Mouse (Mus musculus): Measurements from ENCODE around the gene Tmem117.
A peak's percentile ranks its signal among the peaks of the same experiment; 100 is the strongest.

The Tmem117 gene

DNA sequence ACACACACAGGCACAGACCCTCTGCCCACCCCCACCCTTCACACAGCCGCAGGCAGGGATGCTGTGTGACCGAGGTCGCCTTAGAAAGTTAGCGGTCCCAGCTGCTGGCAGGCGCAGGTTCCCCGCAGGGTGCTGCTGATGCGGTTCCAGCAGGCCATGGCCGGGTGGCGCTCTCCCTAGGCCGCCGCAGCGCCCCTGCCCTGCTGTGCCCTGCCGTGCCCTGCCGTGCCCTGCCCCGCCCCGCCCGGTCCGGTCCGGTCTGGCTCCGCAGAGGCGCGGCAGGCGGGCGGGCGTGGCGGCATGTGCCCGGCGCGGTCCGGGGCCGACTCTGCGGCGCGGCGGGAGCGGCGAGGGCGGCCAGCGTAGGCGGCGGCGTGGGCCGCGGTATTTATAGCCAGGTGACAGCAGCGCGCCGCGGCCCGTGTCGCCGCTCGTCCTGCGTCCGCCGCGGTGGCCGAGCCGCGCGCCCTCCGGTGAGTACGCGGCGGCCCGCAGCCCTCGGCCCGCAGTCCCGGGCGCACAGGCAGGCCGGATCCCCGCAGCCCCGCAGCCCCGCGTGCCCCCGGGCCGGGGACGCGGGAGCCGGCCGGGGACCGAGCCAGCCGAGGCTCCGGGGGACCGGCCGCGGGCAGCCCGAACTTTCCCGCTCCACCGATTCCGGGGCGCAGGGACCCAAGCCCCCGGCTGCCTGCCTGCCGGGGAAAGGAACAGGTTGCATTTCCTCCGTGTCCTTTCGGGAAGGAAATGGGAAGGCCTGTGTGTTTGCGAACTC lies at the start of gene Tmem117:
Gene Tmem117, plus strand, starts transcription at position 403 of the 772 bp plus-strand sequence.
- no peak for DNase-seq (ENCODE audit: low spot score)

DNA sequence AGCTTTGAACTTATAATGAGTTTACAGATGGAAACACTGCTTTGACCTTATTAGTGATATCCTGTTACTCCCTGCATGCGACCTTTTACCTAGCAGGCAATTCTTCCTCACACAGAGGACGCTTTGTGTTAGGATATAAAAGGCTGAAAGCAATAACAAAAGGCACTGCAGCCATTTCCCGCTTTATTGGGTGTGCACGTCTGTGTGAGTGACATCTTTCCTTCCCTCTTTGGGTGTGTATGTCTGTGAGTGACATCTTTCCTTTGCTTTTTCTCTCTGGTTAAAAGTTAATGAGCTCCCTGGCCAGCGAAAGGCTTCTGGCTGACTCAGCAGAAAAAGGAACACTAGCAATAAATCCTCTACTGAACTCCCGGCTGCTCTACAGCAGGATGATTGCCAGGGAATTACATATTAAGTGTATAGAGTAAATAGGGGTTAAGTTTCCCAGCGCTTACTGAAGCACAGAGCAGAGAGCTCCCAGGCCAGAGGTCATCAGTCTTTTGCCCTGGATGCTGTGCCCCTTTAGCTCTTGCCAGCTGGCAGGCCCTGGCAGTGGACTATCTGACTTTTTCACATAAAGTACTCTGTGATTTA lies 46.9 kb upstream of the Tmem117 start:
- DNase-seq (ENCODE audit: low spot score): no peak

DNA sequence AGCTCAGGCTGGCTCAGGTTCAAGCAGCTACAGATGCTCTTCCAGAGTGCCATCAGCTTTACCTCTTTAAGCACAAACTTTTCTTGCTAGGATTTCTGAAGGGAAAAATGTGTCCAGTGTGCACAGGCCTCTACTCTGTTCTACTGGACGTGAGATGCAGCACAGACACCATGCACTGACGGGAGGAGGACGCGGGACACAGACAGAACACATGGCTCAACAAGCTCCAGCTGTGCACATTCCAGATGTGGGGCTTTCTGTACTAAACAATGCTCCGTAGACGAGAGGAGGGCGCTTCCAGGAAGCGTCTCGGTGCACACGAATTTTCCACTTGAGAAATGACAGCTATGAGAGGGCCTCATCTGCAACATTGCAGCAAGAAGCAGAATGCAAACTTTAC lies 45.9 kb upstream of the Tmem117 start:
- DNase-seq (ENCODE audit: low spot score): no peak

DNA sequence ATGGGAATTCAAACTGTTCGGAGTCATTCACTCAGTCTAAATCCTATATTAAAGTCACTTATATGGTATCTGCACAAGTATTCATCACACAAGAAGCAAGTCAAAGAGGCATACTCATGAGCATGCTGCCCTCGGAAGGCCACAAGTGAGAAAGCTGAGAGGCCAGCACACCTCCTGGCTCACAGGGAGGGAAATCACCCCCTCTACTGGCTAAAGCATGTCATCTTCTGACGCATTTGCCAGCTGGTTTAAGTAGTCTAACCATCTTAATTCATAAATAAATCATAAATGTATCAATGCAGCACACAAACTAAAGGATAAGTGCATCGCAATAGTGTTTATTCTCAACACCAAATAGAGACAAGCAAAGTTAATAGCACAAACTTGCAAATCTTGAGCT lies 44.3 kb upstream of the Tmem117 start:
- DNase-seq (ENCODE audit: low spot score): peak; percentile 37

DNA sequence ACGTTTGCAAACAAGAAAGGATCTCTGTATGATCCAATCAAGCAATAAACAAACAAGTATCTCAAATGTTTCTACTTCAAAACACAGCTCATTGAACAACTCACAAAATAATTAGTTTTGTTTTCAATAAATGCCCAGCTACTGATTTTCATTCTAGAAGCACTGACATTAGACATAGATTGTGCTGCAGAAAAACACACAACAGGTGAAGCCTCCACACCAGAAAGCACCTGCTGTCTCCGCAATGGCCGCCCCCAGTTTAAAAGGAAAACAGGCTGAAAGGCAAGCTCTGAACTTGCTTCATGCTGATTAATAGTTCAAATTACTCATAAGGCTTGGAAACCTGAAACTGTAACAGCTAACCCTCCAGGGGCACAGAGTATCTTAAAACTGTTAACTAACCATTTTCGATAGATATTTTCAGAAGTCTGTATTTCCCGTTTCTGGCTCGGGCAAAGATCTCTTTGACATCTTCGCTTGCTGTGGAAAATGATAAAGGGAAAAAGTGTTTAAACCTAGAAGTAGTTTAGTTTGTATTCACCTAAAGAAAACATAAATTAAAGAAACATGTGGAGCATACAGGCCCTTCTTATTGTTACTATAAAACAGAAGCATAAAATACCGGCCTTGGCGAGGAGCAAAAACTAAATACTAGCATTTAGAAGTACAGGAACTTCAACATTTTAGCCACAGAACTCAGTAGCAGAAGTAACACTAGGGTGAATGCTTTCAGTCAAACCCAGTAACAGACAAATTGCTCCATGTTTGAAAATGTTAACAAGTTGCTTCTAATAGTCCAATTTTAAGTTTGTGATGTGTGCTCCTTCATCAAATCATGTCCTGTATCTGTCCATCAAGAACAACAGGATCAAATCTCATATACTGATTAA lies 41.0 kb upstream of the Tmem117 start:
- no peak for DNase-seq (ENCODE audit: low spot score)

DNA sequence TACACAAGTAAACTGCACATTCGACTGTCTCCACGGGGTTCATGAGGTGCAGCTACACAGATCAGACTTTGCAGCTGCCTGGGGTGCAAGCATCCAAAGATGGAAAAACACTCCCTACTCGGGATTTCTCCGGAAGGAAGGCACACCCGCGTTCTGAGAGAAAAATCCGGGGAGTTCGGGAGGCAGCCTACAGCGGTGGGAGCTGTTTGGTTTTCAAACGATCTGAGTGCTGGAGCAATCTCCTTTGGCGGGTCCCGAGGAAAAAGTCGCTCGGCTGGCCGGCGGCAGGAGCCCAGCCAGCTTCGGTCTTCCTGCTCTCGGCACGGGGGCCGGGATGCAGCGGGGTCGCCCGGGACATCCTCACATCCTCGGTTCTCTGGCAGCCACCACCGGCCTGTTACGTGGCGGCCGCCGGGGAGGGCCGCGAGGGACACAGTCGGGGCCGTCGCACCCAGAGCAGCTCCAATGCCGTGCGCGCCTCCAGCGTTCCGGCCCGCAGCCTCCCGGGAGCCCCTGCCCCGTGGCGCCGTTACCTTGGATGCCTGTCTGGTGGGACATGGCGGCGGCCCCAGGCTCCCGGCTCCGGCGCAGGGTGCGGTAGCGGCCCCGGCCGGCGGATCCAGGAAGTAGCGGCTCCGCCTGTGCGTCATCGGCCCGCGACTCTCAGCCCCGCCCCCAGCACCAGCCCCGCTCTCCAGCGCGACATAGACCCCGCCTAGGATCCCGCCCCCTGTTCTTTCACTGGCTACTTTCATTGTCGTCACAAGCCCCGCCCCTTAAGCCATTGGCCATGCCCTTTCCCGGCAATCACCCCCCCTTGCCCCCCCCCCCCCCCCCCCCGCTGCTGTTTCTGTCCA lies 39.6 kb upstream of the Tmem117 start, which contains the start of gene Twf1:
Gene Twf1, minus strand, starts transcription at position 671 of the 857 bp plus-strand sequence.
- DNase-seq (ENCODE audit: low spot score): peak; percentile 96

DNA sequence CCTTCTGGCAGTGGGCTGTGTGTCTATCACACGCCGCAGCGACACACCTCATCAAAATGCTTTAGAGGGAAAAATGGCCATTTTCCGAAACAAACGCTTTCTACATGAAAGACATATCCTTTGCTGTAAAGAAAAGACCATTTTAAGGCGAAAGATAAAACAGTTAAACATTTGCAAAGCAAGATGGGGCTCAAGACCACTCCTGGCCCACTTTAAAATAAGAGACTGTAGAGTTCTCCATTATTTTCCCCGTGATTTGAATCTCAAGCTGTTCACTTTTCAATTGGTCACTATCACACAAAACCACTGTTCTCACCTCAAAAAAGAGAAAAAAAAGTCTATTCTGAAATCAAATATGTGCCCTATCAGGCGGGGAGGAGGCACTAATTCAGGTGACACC lies 38.9 kb upstream of the Tmem117 start:
- DNase-seq (ENCODE audit: low spot score): no peak

DNA sequence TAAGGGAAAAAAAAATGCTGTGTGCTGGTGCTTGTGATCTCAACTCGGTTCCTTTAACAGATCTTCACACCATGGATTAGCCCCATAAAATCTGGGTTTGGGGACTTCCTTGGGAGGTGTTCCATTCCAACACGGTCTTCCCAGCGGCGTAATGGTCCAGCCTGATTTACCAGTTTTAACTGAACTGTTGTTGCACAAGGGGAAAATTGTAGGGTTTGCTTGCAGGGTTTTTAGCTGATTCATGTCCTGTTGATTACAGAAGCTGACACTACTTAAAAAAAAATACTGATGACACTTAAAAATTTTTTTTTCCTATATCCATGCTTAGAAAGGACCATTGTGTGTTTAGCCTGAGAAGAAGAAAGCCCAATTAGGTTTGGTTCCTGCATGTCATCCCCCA lies 37.7 kb upstream of the Tmem117 start:
- DNase-seq (ENCODE audit: low spot score): no peak

DNA sequence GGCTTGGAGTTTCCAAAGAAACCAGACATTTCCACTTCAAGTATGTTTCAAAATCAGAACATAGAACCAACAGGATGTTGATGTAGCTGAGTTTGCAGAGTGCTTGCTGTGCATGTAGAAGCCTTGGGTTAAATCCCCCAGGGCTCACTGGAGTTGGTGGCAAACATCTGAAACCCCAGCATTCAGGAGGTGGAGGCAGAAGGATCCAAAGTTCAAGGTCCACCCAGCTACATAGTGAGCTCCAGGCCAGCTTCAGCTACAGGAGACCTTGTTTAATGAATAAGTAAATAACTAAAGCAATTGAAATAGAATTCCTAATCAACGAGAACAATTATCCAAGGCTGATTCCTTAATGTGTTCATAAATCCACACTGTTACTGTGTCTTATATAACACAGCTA lies 35.4 kb upstream of the Tmem117 start:
- no peak for DNase-seq (ENCODE audit: low spot score)

DNA sequence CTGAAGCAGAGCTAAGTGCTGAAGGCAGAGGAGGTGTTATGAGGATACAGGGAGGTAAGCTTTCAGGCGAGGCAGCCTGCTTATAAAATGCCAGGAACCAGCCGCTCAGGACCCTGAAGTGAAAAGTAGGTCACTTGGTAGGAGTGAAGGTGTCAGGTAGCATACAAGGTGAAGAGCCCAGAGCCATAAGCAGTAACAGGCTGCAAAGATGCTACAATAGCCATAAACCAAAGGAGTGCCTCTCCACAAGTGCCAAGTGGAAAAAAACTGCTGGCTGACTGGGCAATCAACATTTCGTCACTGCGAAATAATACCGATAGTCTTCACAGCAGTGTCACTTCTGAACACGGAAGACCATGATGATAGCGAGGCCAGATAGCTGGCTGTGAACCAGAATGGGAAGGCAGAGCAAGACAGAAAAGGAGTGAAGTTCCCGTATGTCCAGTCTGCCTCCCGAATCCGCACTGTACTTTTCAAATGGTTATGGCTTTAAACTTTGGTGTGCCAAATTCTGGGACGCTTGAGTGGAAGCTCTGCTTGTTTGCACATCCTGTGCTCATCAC lies 28.8 kb upstream of the Tmem117 start:
- DNase-seq (ENCODE audit: low spot score): no peak

DNA sequence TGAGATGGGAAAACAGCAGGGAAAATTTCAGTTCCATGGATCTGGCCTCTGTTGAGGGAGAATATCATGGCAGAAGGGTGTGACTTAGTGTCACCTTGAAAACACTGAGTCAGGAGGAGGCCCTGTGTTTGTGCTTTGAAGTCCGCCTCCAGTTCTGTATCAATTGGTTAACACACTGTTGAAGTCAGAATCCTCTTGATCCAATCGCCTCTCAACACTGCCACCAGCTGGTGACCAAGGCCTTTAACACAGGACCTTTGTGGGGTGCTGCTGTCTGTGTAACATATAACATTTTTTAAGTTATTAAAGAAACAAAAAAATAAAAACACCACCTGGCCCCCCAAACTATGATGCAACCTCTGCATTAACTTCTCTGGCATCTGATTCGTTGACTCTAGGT lies 27.7 kb upstream of the Tmem117 start:
- DNase-seq (ENCODE audit: low spot score): peak; percentile 77

DNA sequence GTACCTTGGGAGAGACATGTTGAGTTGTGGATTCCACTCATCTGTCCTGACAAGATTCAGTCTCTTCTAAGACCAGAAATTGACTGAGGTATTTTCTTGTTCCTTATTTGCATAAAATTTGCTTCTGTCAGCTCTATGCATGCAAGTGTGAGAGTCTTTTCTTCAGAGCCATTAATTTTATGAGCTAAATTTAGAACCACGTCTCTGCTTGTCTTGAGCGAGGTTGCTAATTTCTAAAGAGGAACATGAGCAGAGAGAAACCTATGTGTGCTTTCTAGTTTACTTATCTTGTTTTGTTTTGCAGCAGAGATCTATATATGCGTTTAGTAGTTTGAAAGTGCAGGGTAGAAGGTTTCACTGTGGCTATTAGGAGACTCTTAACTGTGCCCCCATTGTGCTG lies 26.6 kb upstream of the Tmem117 start:
- DNase-seq (ENCODE audit: low spot score): no peak

DNA sequence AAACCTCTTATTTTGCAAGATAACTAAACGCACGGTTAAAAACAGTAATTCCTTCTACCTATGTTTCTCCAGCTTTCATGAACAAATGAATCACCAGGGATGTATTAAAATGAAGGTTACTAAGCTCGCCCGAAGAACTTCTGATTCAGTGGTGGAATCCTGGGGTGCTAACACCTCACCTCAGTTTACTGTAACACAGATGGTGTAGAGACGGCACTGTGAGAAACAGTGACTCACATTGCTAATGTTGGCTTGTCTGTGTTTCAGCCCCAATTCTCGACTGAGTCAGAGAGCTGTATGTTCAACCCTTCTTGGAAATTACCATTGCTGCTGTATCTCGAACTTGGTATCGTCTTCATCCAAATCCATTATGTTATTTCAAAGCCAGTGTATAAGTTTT lies 21.3 kb upstream of the Tmem117 start:
- no peak for DNase-seq (ENCODE audit: low spot score)

DNA sequence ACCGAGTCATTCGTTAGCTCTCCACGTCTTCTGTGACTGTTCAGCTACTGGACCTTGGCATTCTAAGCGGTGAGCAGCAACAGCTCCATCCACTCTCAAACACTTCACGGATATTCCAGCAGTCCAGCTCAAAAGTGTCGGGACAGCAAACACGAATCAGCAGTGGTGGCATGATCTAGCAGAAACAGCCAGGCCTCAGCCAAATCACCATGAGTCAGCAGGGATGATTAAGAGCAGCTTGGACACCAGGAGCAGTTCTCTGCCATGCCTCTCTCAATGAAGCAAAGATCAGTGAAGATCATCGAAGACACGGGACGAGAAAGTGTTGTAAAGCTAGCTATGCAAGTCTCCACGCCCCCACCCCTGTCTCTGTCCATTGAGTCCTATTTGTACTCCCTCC lies 13.0 kb upstream of the Tmem117 start:
- no peak for DNase-seq (ENCODE audit: low spot score)

DNA sequence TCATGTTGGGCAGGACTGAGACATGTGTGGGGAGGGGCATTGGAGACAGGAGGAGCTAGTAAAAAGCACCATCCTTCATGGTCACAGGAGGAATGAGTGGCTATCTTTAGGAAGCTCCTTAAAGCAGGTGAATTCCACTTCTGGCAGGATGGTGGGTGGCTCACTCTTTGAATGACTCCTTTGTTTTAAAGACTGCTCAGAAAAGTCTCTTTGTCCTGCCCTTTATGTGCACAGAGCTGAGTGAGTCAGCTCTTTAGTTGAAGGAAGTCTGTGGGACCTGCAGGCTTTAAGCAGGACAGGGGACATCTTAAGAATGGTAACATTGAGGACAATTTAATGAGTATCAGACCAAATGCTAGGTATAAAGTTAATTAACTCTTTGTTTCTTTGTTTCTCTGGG lies 8.1 kb upstream of the Tmem117 start:
- no peak for DNase-seq (ENCODE audit: low spot score)

DNA sequence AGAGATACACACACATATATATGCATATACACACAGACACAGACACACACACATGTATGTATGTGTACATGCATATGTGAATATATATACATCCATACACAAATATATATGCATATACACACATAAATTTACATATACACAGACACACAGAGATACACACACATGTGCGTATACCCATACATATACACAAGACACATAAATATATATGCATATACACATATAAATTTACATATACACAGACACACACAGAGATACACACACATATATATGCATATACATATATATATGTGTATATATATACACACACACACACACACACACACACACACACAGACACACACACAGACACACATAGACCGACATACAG lies 586 bp upstream of the Tmem117 start:
- DNase-seq (ENCODE audit: low spot score): no peak

DNA sequence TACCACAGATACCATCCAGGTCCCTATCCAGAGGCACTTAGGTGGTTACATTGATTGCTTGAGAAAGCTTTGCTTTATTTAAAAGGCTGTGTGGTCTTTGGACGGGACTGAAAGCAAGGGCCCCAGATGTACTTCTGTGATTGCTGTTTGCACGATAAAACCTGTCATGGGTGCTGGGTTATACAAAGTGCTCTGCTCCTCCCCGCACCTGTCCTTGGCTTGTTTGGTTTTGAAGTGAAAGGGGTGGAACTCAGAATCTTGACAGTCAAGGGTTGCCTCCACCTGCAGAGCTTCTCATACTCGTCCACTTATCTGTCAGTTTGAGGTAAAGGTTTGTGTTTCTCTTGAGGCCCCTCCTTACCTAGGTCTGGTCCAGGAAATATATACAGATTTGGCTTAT lies 1.5 kb downstream of the Tmem117 start:
- DNase-seq (ENCODE audit: low spot score): no peak

DNA sequence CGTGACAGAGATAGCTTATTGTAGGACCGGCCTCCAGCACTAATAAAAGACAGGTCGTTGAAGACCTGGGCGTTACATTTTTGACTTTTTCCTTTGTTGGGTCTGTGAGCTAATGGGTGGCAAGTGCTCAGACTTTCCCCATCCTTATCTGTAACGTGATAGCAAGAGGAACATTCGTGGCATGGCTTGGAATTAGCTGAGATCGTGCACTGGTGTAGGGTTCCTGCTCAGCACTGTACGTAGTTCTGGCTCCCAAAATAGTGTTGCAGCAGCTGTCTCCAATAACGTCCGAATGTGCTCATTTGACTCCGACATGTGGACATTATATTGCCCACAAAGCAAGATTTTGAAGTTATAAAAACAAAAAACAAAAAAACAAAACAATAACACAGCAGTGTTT lies 5.5 kb downstream of the Tmem117 start:
- DNase-seq (ENCODE audit: low spot score): no peak

DNA sequence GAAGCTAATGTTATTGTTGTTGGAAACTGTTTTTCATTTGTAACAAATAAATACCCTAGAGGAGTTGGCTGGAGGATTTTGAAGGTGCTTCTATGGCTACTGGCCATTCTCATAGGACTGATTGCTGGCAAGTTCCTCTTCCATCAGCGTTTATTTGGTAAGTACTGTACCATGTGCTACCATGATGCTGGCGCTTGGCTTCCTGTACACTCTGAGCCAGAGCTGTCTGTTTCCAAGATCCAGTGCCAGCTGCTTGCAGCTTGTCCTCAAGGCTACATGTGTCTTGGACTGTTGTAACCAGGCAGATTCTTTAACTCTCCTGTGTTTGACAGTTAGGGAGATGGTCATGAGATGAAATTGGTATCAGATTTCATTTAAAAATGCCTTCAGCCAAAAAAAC lies 9.2 kb downstream of the Tmem117 start:
- no peak for DNase-seq (ENCODE audit: low spot score)

DNA sequence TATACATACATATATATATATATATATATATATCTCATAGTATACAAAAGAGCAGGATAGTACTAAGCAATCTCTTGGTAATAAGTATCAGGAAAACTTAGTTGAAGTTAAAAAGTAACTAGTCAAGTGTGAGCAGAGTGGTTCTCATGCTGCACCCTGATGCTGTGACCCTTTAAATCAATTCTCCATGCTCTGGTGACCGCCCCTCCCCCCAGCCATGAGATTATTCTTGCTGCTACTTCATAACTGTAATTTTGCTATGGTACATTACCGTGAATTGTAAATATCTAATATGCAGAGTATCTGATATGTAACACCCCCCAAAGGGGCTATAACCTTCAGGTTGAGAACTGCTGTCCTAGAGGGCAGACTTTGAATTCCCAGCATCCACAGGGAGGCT lies 10.1 kb downstream of the Tmem117 start:
- no peak for DNase-seq (ENCODE audit: low spot score)

DNA sequence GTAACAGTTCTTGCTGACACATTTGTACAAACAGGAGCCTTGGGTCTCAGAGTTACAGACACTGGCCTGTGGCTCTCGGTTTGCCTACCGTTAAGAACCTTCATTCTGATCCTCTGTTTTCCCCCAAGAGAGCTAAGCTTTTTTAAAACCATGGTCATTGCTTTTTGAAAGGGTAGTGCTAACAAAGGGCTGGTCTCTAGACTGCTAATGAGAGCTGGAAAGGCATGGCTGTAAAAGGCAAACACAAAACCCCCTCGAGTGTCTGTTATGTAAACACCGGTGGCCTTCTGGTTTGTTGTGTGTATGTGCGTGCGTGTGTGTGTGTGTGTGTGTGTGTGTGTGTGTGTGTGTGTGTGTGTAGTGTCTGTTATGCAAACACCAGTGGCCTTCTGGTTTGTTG lies 17.0 kb downstream of the Tmem117 start:
- DNase-seq (ENCODE audit: low spot score): no peak

DNA sequence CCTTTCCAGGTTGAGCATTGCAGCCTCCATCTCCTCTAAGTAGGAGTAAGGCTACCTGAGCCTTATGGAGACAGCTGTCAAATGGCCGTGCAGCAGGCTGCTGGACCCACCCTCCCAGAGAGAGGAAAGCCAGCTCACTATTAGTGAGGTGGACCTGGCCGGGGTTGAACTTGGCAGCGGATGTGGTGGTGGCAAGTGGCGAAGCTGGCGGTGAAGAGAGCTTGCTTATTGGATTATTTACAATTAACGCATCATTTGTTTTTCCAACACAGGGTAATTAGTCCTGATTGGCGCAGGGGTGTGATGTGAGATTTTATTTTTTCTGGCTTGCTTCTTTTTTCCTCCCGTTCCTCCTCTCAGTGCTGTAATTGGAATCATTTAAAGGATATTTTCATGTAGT lies 19.4 kb downstream of the Tmem117 start:
- no peak for DNase-seq (ENCODE audit: low spot score)

Measured in MN1 (cell line).